Mouse (Mus musculus): ENCODE measurements around the gene C330007P06Rik. TPM values are rescaled to one million over a fixed set of nuclear protein-coding genes. Genes with fewer than 3 reads are reported as not detected.

C330007P06Rik gene
- polyA plus RNA-seq, 1 experiment from 2014 or later: 19.3 TPM

- peak overlapping the region; percentile 95 for H3K27ac ChIP-seq (replicated peaks)
- peak; percentile 74 for ATAC-seq (ENCODE audit: extremely low read depth, insufficient number of reproducible peaks, low FRiP score, low TSS enrichment)
- H3K27me3 ChIP-seq (replicated peaks): no peaks in the 10 kb centered on the region
- peaks cover 3% of the 10 kb centered on the region; the same call in 1 of the 2 replicates for H3K4me1 ChIP-seq
- 19% methylated on average over 40 of the region's 41 CpGs for WGBS
- H3K36me3 ChIP-seq: peaks cover 16% of the 10 kb centered on the region
- H3K9ac ChIP-seq: peak overlapping the region; percentile 91
- peak overlapping the region; percentile 68 for H3K4me3 ChIP-seq
- no peaks in the 10 kb centered on the region for H3K9me3 ChIP-seq
- H3K4me2 ChIP-seq: peak overlapping the region; percentile 65
These were observed 77.7 kb downstream of the C330007P06Rik start for GRCm38 (mm10) chrX:36796163-36796581.

- H3K27ac ChIP-seq (replicated peaks): peak within 1 kb of the TSS; percentile 95
These were observed 78.3 kb downstream of the C330007P06Rik start, which contains the start of gene Slc25a5 for GRCm38 (mm10) chrX:36795424-36796162. Slc25a5 (plus strand) TSS chrX:36795651.

GRCm38 (mm10) chrX:36794571-36794970, 79.3 kb downstream of the C330007P06Rik start:
- no peak overlapping the region for H3K9ac ChIP-seq

More at GRCm38 (mm10) chrX:36795424-36796162, 78.3 kb downstream of the C330007P06Rik start, which contains the start of gene Slc25a5:
- Histone ChIP-seq H3K4me3 (peak within 1 kb of the TSS; percentile 68), H3K4me2 (peak within 1 kb of the TSS; percentile 65), H3K27me3 (replicated peaks) (no peaks in the 10 kb centered on the region), H3K9ac (peak within 1 kb of the TSS; percentile 91), H3K36me3 (peaks cover 16% of the 10 kb centered on the region), H3K4me1 (peaks cover 3% of the 10 kb centered on the region; the same call in 1 of the 2 replicates), H3K9me3 (no peaks in the 10 kb centered on the region)
- WGBS: 9% methylated on average over 41 of the region's 41 CpGs
- peak; percentile 87 for ATAC-seq (ENCODE audit: extremely low read depth, insufficient number of reproducible peaks, low FRiP score, low TSS enrichment)

GRCm38 (mm10) chrX:36789360-36789759, 84.6 kb downstream of the C330007P06Rik start:
- Histone ChIP-seq H3K4me2 (no peak overlapping the region), H3K9me3 (no peaks in the 10 kb centered on the region), H3K27me3 (replicated peaks) (no peaks in the 10 kb centered on the region), H3K27ac (replicated peaks) (no peak overlapping the region), H3K9ac (no peak overlapping the region), H3K36me3 (no peaks in the 10 kb centered on the region), H3K4me1 (no peaks in the 10 kb centered on the region), H3K4me3 (no peak overlapping the region)
- 53% methylated on average over 4 of the region's 4 CpGs for WGBS
- no peak for ATAC-seq (ENCODE audit: extremely low read depth, insufficient number of reproducible peaks, low FRiP score, low TSS enrichment)

More at GRCm38 (mm10) chrX:36794571-36794970, 79.3 kb downstream of the C330007P06Rik start:
- H3K27me3 ChIP-seq (replicated peaks): no peaks in the 10 kb centered on the region
- peaks cover 3% of the 10 kb centered on the region; the same call in 1 of the 2 replicates for H3K4me1 ChIP-seq
- ATAC-seq (ENCODE audit: extremely low read depth, insufficient number of reproducible peaks, low FRiP score, low TSS enrichment): no peak
- no peak overlapping the region for H3K4me2 ChIP-seq
- WGBS: 60% methylated on average over 5 of the region's 5 CpGs
- H3K9me3 ChIP-seq: no peaks in the 10 kb centered on the region
- H3K4me3 ChIP-seq: no peak overlapping the region
- H3K36me3 ChIP-seq: peaks cover 16% of the 10 kb centered on the region
- no peak overlapping the region for H3K27ac ChIP-seq (replicated peaks)

GRCm38 (mm10) chrX:36777694-36778093, 96.2 kb downstream of the C330007P06Rik start:
- 72% methylated on average over 4 of the region's 4 CpGs for WGBS
- no peaks in the 10 kb centered on the region for H3K27me3 ChIP-seq (replicated peaks)
- no peak overlapping the region for H3K27ac ChIP-seq (replicated peaks)
- H3K4me2 ChIP-seq: no peak overlapping the region
- no peaks in the 10 kb centered on the region for H3K4me1 ChIP-seq
- ATAC-seq (ENCODE audit: extremely low read depth, insufficient number of reproducible peaks, low FRiP score, low TSS enrichment): no peak
- no peak overlapping the region for H3K9ac ChIP-seq
- no peaks in the 10 kb centered on the region for H3K9me3 ChIP-seq
- no peaks in the 10 kb centered on the region for H3K36me3 ChIP-seq
- no peak overlapping the region for H3K4me3 ChIP-seq

GRCm38 (mm10) chrX:36775520-36775919, 98.4 kb downstream of the C330007P06Rik start:
- no peak for ATAC-seq (ENCODE audit: extremely low read depth, insufficient number of reproducible peaks, low FRiP score, low TSS enrichment)
- Histone ChIP-seq H3K27ac (replicated peaks) (no peak overlapping the region), H3K27me3 (replicated peaks) (no peaks in the 10 kb centered on the region), H3K4me2 (no peak overlapping the region), H3K4me1 (no peaks in the 10 kb centered on the region), H3K4me3 (no peak overlapping the region), H3K9me3 (no peaks in the 10 kb centered on the region), H3K9ac (no peak overlapping the region), H3K36me3 (no peaks in the 10 kb centered on the region)
- WGBS: 73% methylated on average over 5 of the region's 5 CpGs

Other genes starting within 250 kb of the C330007P06Rik start
- gene Akap17b, start 228.7 kb downstream of the C330007P06Rik start, polyA plus RNA-seq (2015; fragmentation: Nextera tagmentation; extraction: Ambion mirVana): 1.4 and 1.5 TPM in 2 replicates
- 3.0 and 4.1 TPM in 2 replicates for gene Slc25a43, start 130.5 kb downstream of the C330007P06Rik start, polyA plus RNA-seq (2015; fragmentation: Nextera tagmentation; extraction: Ambion mirVana)
- gene Slc25a5, start 78.5 kb downstream of the C330007P06Rik start, polyA plus RNA-seq (2015; fragmentation: Nextera tagmentation; extraction: Ambion mirVana): 964 and 1,107 TPM in 2 replicates
- 113 and 130 TPM in 2 replicates for gene Ube2a, start 211 bp downstream of the C330007P06Rik start, polyA plus RNA-seq (2015; fragmentation: Nextera tagmentation; extraction: Ambion mirVana)
- gene Nkrf, start 28.8 kb upstream of the C330007P06Rik start, polyA plus RNA-seq (2015; fragmentation: Nextera tagmentation; extraction: Ambion mirVana): 0.37 and 0.56 TPM in 2 replicates
- gene Sept6, start 117.7 kb upstream of the C330007P06Rik start, polyA plus RNA-seq (2015; fragmentation: Nextera tagmentation; extraction: Ambion mirVana): 50.9 and 55.0 TPM in 2 replicates
- 0.33 and 0.41 TPM in 2 replicates for gene Sowahd, start 174.7 kb upstream of the C330007P06Rik start, polyA plus RNA-seq (2015; fragmentation: Nextera tagmentation; extraction: Ambion mirVana)
- 377 and 401 TPM in 2 replicates for gene Rpl39, start 211.3 kb upstream of the C330007P06Rik start, polyA plus RNA-seq (2015; fragmentation: Nextera tagmentation; extraction: Ambion mirVana)
- 13.6 and 14.1 TPM in 2 replicates for gene Upf3b, start 236.2 kb upstream of the C330007P06Rik start, polyA plus RNA-seq (2015; fragmentation: Nextera tagmentation; extraction: Ambion mirVana)